Mouse (Mus musculus): ENCODE results near the gene Gas8. TPM values are rescaled to one million over a fixed set of nuclear protein-coding genes. Genes with fewer than 3 reads are reported as not detected.

Gas8 gene
- polyA plus RNA-seq, 1 experiment: 45.1 TPM

DNA sequence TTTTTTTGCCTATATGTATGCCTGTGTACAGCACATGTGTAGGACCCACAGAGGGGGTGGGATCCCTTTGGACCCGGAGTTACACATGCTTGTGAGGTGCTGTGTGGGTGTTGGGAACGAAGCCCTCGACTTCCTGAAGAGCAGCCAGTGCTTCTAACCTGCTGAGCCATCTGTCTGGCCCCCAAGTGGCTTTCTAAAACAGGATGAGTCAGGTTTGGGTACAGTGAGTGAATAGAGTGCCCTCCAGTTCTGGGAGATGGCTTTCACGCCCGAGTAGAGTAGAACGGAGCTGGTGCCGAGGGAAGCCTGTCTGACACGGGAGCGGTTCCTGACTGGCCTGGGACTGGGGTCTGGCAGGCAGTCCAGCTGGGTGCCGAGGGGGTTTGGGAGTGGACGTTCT lies 19.1 kb upstream of the Gas8 start:
- TF ChIP-seq CTCF (IDR thresholded peaks at IDR 0.05; ENCODE audit: borderline replicate concordance, extremely low read depth, insufficient read depth, insufficient read length): no peak
- no peak for TF ChIP-seq POLR2A (IDR thresholded peaks at IDR 0.05; ENCODE audit: borderline replicate concordance, extremely low read depth, insufficient read depth, insufficient read length, poor library complexity, severe bottlenecking)
- DNase-seq (ENCODE audit: low read depth): no peak

DNA sequence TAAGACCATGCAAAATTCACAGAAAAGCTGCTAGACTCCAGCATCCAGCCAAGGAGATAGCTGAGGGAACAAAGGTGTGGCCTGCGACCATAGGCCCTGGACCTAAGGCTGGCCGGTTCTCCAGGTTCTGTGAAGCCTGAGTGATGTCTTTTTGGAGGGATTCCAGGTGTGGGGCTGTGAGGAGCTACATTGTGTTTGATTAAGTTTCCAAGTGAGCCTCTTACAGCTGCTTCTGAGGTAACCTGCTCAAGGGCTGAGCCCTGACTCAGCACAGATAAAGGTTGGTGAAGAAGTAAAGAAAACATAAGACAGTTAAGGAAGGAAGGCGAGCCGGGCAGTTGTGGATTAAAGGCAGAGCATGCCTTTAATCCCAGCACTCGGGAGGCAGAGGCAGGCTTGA lies 16.4 kb upstream of the Gas8 start:
- no peak for TF ChIP-seq POLR2A (IDR thresholded peaks at IDR 0.05; ENCODE audit: borderline replicate concordance, extremely low read depth, insufficient read depth, insufficient read length, poor library complexity, severe bottlenecking)
- no peak for TF ChIP-seq CTCF (IDR thresholded peaks at IDR 0.05; ENCODE audit: borderline replicate concordance, extremely low read depth, insufficient read depth, insufficient read length)
- no peak for DNase-seq (ENCODE audit: low read depth)

GRCm38 (mm10) chr8:123503801-123504467 lies 14.7 kb upstream of the Gas8 start:
- TF ChIP-seq POLR2A (IDR thresholded peaks at IDR 0.05; ENCODE audit: borderline replicate concordance, extremely low read depth, insufficient read depth, insufficient read length, poor library complexity, severe bottlenecking) (no peak), CTCF (IDR thresholded peaks at IDR 0.05; ENCODE audit: borderline replicate concordance, extremely low read depth, insufficient read depth, insufficient read length) (peak; percentile 26; the same call in 1 of the 2 replicates)
- no peak for DNase-seq (ENCODE audit: low read depth)

- no peak for DNase-seq (ENCODE audit: low read depth)
- TF ChIP-seq POLR2A (IDR thresholded peaks at IDR 0.05; ENCODE audit: borderline replicate concordance, extremely low read depth, insufficient read depth, insufficient read length, poor library complexity, severe bottlenecking): no peak
Observed at GRCm38 (mm10) chr8:123504591-123505195, 13.9 kb upstream of the Gas8 start.

DNA sequence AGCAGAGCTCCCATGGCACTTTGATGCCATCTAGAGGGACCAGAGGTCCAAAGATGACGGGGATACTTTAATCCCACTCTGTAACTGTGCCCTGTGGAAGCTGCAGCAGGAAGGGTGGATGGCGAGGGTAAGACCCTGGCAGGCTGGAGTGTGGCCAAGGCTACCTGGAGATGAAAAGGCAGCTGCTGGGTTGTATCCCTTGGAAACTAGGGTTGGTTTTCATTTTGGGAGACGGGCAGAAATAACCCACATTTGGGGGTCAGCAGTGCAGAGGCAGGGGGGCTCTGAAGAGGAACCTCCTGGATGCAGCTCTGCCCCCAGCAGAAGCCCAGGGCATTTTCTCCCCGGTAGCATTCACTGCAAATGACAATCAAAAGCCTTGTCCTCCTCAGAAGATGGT lies 13.4 kb upstream of the Gas8 start:
- TF ChIP-seq POLR2A (IDR thresholded peaks at IDR 0.05; ENCODE audit: borderline replicate concordance, extremely low read depth, insufficient read depth, insufficient read length, poor library complexity, severe bottlenecking) (no peak), CTCF (IDR thresholded peaks at IDR 0.05; ENCODE audit: borderline replicate concordance, extremely low read depth, insufficient read depth, insufficient read length) (no peak)
- DNase-seq (ENCODE audit: low read depth): no peak

DNA sequence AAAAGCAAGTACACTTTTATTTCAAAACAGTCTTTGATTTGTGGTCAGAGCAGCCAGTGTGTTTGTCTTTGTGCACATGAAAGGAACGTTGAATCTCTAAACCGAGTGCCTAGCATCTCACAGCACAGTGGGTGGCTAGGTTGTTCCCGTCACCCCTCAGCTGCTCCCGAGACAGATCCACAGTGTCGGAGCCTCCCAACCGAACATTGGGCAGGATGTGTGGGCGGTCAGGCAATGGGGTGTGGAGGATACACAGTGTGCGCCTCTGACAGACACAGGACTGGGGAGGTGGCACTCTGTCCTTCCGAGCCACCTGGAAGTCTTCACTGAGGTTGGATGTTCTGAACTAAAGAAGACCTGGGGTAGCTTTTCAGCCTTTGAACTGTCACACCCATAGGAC lies 12.9 kb upstream of the Gas8 start:
- TF ChIP-seq CTCF (IDR thresholded peaks at IDR 0.05; ENCODE audit: borderline replicate concordance, extremely low read depth, insufficient read depth, insufficient read length) (no peak), POLR2A (IDR thresholded peaks at IDR 0.05; ENCODE audit: borderline replicate concordance, extremely low read depth, insufficient read depth, insufficient read length, poor library complexity, severe bottlenecking) (no peak)
- no peak for DNase-seq (ENCODE audit: low read depth)

GRCm38 (mm10) chr8:123507153-123507552 lies 11.5 kb upstream of the Gas8 start:
- TF ChIP-seq POLR2A (IDR thresholded peaks at IDR 0.05; ENCODE audit: borderline replicate concordance, extremely low read depth, insufficient read depth, insufficient read length, poor library complexity, severe bottlenecking): no peak
- DNase-seq (ENCODE audit: low read depth): no peak

DNA sequence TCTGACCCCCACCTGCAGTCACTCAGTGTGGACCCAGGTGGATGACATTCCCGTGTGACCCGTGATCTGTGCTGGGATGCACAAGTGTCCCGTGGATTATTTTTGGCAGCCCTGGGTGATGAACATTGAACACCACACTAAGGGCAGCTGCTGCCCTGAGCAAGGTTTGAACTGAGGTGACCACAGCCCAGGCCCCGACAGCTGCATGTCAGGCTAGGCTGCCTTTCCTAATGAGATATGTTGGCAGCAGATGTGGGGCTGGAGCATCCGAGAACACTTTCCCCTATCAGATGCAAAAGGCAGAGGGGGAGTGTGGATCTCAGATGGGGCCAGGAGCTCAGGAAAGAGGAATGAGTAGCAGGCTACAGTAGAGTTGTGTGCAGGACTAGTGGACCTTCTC lies 7.8 kb upstream of the Gas8 start:
- TF ChIP-seq POLR2A (IDR thresholded peaks at IDR 0.05; ENCODE audit: borderline replicate concordance, extremely low read depth, insufficient read depth, insufficient read length, poor library complexity, severe bottlenecking) (no peak), CTCF (IDR thresholded peaks at IDR 0.05; ENCODE audit: borderline replicate concordance, extremely low read depth, insufficient read depth, insufficient read length) (no peak)
- DNase-seq (ENCODE audit: low read depth): no peak

- DNase-seq (ENCODE audit: low read depth): peak; percentile 50
- TF ChIP-seq POLR2A (IDR thresholded peaks at IDR 0.05; ENCODE audit: borderline replicate concordance, extremely low read depth, insufficient read depth, insufficient read length, poor library complexity, severe bottlenecking) (no peak), CTCF (IDR thresholded peaks at IDR 0.05; ENCODE audit: borderline replicate concordance, extremely low read depth, insufficient read depth, insufficient read length) (no peak)
Observed at GRCm38 (mm10) chr8:123514136-123514535, 4.5 kb upstream of the Gas8 start.

DNA sequence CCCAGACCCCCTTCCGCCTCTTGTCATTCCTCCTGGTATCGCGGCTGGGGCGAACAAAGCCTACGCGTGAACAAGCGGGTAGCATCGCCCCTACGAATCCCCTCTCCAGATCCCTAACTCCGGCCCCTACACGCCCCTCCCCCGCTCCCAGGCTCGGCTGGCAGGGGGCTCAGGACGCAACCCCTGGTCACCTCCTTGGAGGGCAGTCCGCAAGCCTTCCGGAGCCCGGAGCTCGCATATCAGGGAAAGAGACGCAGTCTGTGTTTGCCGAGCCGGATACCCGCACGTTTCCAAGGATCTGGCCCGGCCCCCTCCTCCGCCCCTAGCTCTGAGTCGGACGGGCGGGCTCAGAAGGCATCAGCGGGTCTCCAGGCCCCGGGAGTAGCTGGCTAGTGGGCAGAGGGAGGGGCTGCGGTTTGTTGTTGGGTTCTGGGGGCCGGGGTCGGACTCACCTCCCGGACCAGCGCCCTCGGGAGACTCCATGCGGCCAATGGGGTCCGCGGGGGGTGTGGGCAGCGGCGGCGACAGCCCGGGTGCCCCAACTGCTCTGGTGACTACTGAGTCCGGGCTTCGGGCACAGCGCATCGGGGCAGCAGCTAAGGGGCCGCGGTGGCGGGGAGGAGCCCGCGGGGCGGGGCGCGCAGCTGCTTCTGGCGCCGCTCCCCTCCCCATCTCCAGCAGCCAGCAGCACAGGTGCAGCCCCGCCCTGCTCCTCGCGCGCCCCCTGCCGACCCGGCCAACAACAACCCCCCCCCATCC lies 3.7 kb upstream of the Gas8 start, which contains the start of gene Dbndd1:
TSS of gene Dbndd1 (minus strand) at position 683 of the 759 bp plus-strand sequence.
- TF ChIP-seq CTCF (IDR thresholded peaks at IDR 0.05; ENCODE audit: borderline replicate concordance, extremely low read depth, insufficient read depth, insufficient read length): no peak
- TF ChIP-seq POLR2A (IDR thresholded peaks at IDR 0.05; ENCODE audit: borderline replicate concordance, extremely low read depth, insufficient read depth, insufficient read length, poor library complexity, severe bottlenecking): peak; percentile 56; the same call in 1 of the 2 replicates
- DNase-seq (ENCODE audit: low read depth): peak; percentile 88

- no peak for TF ChIP-seq CTCF (IDR thresholded peaks at IDR 0.05; ENCODE audit: borderline replicate concordance, extremely low read depth, insufficient read depth, insufficient read length)
- no peak for TF ChIP-seq POLR2A (IDR thresholded peaks at IDR 0.05; ENCODE audit: borderline replicate concordance, extremely low read depth, insufficient read depth, insufficient read length, poor library complexity, severe bottlenecking)
Observed at GRCm38 (mm10) chr8:123515540-123515897, 3.1 kb upstream of the Gas8 start.

DNA sequence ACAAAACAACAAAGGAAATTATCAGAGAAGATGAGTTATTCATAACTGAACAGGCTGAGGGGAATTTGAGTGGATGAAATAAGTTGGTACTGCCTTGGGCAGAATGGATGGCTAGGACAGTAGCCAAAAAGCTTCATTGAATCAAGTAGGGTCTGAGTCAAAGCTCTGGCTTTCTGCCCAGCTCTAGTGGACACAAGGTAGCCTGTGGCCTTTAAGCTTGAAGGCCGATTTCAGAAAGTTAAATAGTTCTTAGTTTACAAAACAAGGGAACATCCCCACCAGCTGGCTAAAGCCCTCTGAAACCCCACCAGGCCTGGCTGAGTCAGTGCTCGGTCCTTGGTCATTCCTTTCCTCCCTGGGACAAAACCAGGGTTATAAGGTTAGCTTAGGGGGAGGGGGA lies 2.0 kb upstream of the Gas8 start:
- TF ChIP-seq CTCF (IDR thresholded peaks at IDR 0.05; ENCODE audit: borderline replicate concordance, extremely low read depth, insufficient read depth, insufficient read length) (no peak), POLR2A (IDR thresholded peaks at IDR 0.05; ENCODE audit: borderline replicate concordance, extremely low read depth, insufficient read depth, insufficient read length, poor library complexity, severe bottlenecking) (no peak)
- DNase-seq (ENCODE audit: low read depth): no peak

More at GRCm38 (mm10) chr8:123515540-123515897, 3.1 kb upstream of the Gas8 start:
- DNase-seq (ENCODE audit: low read depth): no peak

Data from brain, embryonic 14.5 days (tissue).